In the genomic region with DNA sequence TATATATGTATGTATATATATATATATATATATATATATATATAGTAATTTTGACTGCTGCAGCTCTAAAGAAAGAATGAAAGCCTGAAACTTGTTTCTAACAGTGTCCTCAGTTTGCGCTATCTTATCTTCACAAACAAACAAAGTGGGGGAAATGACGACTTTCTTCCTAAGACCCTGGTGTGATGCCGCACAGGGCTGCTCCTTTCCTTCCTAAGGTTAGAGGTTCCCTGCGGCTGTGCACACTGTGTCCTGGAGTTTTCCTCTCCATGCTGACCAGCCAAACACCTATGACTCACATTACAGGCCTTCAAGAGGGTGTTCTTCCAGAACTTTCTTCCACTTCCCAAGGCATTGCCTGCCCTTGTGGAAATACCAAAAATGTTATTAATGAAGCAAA, we compare ENCODE assay signal across 18 mouse cellular contexts. TPM values are rescaled to one million over a fixed set of nuclear protein-coding genes. Genes with fewer than 3 reads are reported as not detected.
DNase-seq lines count a peak whose midpoint lies in the region; ATAC-seq and TF ChIP-seq lines count a peak whose summit lies in the region.
"Had no signal": no experiment of that assay in that cellular context is flagged by ENCODE, and none has a peak within 500 bp of the region (broad histone marks: within the 10 kb centered on the region; RNA-seq: fewer than 3 reads in every experiment).

No protein-coding gene starts in this region.

- no peaks in the 10 kb centered on the region for H3K4me1 ChIP-seq in kidney, embryonic 16.5 days (ENCODE audit: insufficient read depth, low read length)
- peaks cover 11% of the 10 kb centered on the region for H3K4me1 ChIP-seq in lung, adult 2 months (ENCODE audit: control insufficient read depth, insufficient read depth, low read length)
- no peaks in the 10 kb centered on the region for H3K4me1 ChIP-seq in hindbrain, embryonic 14.5 days (replicated peaks; ENCODE audit: control insufficient read depth, insufficient read depth, low read length)
- H3K4me1 ChIP-seq: neural tube, embryonic 12.5 days had no signal

- WGBS in kidney, embryonic 16.5 days = 84% methylated on average over 4 of the region's 4 CpGs
- 47% methylated on average over 4 of the region's 4 CpGs for whole genome bisulfite sequencing in lung, adult 2 months
- 88% methylated on average over 4 of the region's 4 CpGs for WGBS in hindbrain, embryonic 14.5 days

- H3K4me2 ChIP-seq in kidney, embryonic 16.5 days (replicated peaks; ENCODE audit: low read depth, low read length) = no peak overlapping the region
- no peak overlapping the region for H3K4me2 ChIP-seq in hindbrain, embryonic 14.5 days (replicated peaks)
- H3K4me2 ChIP-seq: embryonic facial prominence, embryonic 13.5 days; neural tube, embryonic 12.5 days had no signal

- DNase-seq in adrenal gland, adult (ENCODE audit: inconsistent age in 2 of 2, low spot score in 1 of 2) = peak; percentile 33 to 53
- DNase-seq in adrenal gland, adult 18-20 months (ENCODE audit: low spot score in 2 of 2) = no peak
- peak; percentile 30 for DNase-seq in kidney, adult 11 months
- DNase-seq in lung, postnatal 36 days = peak; percentile 28
- no peak for DNase-seq in lung, adult 2 months
- DNase-seq in hindbrain, embryonic 14.5 days (ENCODE audit: low spot score) = no peak
- DNase-seq in c-Kit-positive CD71-positive TER-119-positive erythroid progenitor cells, embryonic 14.5 days (ENCODE audit: low spot score) = no peak
- DNase-seq: cerebellum, adult 9-11 months; forebrain, postnatal 0 days; lung, postnatal 10 days; thymus, postnatal 14 days had no signal

- H3K9me3 ChIP-seq in kidney, embryonic 16.5 days (ENCODE audit: low read length) = no peaks in the 10 kb centered on the region
- H3K9me3 ChIP-seq in hindbrain, embryonic 14.5 days (ENCODE audit: control insufficient read depth, low read length) = no peaks in the 10 kb centered on the region
- H3K9me3 ChIP-seq: embryonic facial prominence, embryonic 13.5 days; neural tube, embryonic 12.5 days had no signal

- no peak overlapping the region for H3K4me3 ChIP-seq in kidney, embryonic 16.5 days (ENCODE audit: low read length)
- no peak overlapping the region for H3K4me3 ChIP-seq in lung, adult 2 months (replicated peaks; ENCODE audit: extremely low read depth, low read depth, low read length)
- H3K4me3 ChIP-seq in hindbrain, embryonic 14.5 days (replicated peaks; ENCODE audit: low read length) = no peak overlapping the region
- H3K4me3 ChIP-seq: embryonic facial prominence, embryonic 13.5 days; neural tube, embryonic 12.5 days had no signal

- no peak for TF ChIP-seq CTCF in lung, adult 2 months (IDR thresholded peaks at IDR 0.05; ENCODE audit: insufficient read depth, low read length)

- no peaks in the 10 kb centered on the region for H3K36me3 ChIP-seq in kidney, embryonic 16.5 days (ENCODE audit: insufficient read depth, low read length)
- no peaks in the 10 kb centered on the region for H3K36me3 ChIP-seq in hindbrain, embryonic 14.5 days (replicated peaks; ENCODE audit: control insufficient read depth, insufficient read depth)
- H3K36me3 ChIP-seq: embryonic facial prominence, embryonic 13.5 days; G1E; neural tube, embryonic 12.5 days had no signal

- no peak for TF ChIP-seq POLR2A in lung, adult 2 months (IDR thresholded peaks at IDR 0.05; ENCODE audit: borderline replicate concordance, extremely low read depth, low read depth, low read length)

- H3K27me3 ChIP-seq in kidney, embryonic 16.5 days (ENCODE audit: insufficient read depth, low read length) = no peaks in the 10 kb centered on the region
- no peaks in the 10 kb centered on the region for H3K27me3 ChIP-seq in hindbrain, embryonic 14.5 days (ENCODE audit: control insufficient read depth, insufficient read depth, low read length)
- H3K27me3 ChIP-seq: embryonic facial prominence, embryonic 13.5 days; neural tube, embryonic 12.5 days had no signal

- ATAC-seq in kidney, embryonic 16.5 days (ENCODE audit: low FRiP score, low TSS enrichment) = no peak
- no peak for ATAC-seq in hindbrain, embryonic 14.5 days (ENCODE audit: low FRiP score)
- ATAC-seq: CD4-positive, CD25-positive, alpha-beta regulatory T cell, adult 4 months; forebrain, postnatal 0 days; hindbrain, embryonic 16.5 days; intestine, postnatal 0 days had no signal

- no peak overlapping the region for H3K9ac ChIP-seq in kidney, embryonic 16.5 days (replicated peaks; ENCODE audit: low read length)
- H3K9ac ChIP-seq in hindbrain, embryonic 14.5 days = no peak overlapping the region
- H3K9ac ChIP-seq: embryonic facial prominence, embryonic 13.5 days; forebrain, postnatal 0 days; neural tube, embryonic 12.5 days had no signal

- no peak overlapping the region for H3K27ac ChIP-seq in kidney, embryonic 16.5 days (ENCODE audit: low read length)
- H3K27ac ChIP-seq in hindbrain, embryonic 14.5 days = no peak overlapping the region
- H3K27ac ChIP-seq: embryonic facial prominence, embryonic 13.5 days; neural tube, embryonic 12.5 days had no signal

RNA-seq across cellular contexts. Expression of gene Sash1, which starts 31.5 kb away (rescaled TPM):
- 10 to 100 TPM; 35.1 to 83.4 TPM for total RNA-seq in adrenal gland, adult 18-20 months (2021)
- 3.1 and 3.9 TPM in 2 replicates for polyA plus RNA-seq in kidney, embryonic 16.5 days (2015; fragmentation: Nextera tagmentation; extraction: Ambion mirVana)
- 34.9 and 38.6 TPM in 2 replicates for polyA plus RNA-seq in lung, adult 2 months (2012; rRNA removed)
- polyA plus RNA-seq in hindbrain, embryonic 14.5 days (2014; fragmentation: Nextera tagmentation; extraction: Ambion mirVana) = 4.0 and 5.3 TPM in 2 replicates
- polyA plus RNA-seq: CD4-positive, CD25-positive, alpha-beta regulatory T cell, adult 4 months; G1E had no signal

Comparison
In these comparisons a context has a peak if more than half of its experiments do, and no peak if none do; other contexts are left out.
1. DNase-seq: peak in adrenal gland, adult (2 of 2), kidney, adult 11 months (single experiment) and lung, postnatal 36 days (single experiment); none in adrenal gland, adult 18-20 months (0 of 2), lung, adult 2 months (single experiment), hindbrain, embryonic 14.5 days (single experiment) and c-Kit-positive CD71-positive TER-119-positive erythroid progenitor cells, embryonic 14.5 days (single experiment).